Mouse (Mus musculus) left cerebral cortex, adult 9 months (tissue): ENCODE data around the gene Synrg.

Experiments used
- DNase-seq, 2 experiments: peaks; one replicate each; pipeline ENCODE4 v3.0.0; 2022; ENCODE audit warnings: low spot score in 2 of 2

Synrg gene

GRCm38 (mm10) chr11:83981338-83981737 lies 17.1 kb downstream of the Synrg start:
- no peak for DNase-seq

- DNase-seq = no peak
These were observed 27.5 kb downstream of the Synrg start for GRCm38 (mm10) chr11:83991701-83992100.

- DNase-seq = no peak
These were observed 29.2 kb downstream of the Synrg start for GRCm38 (mm10) chr11:83993428-83993827.

GRCm38 (mm10) chr11:83994481-83994880 lies 30.3 kb downstream of the Synrg start:
- no peak for DNase-seq

- DNase-seq = peak; percentile 59 to 64
These were observed 31.3 kb downstream of the Synrg start for GRCm38 (mm10) chr11:83995535-83995950.

GRCm38 (mm10) chr11:83997171-83997868 lies 33.1 kb downstream of the Synrg start:
- DNase-seq = no peak

GRCm38 (mm10) chr11:83998993-83999392 lies 34.8 kb downstream of the Synrg start:
- DNase-seq = no peak

- no peak for DNase-seq
These were observed 35.2 kb downstream of the Synrg start for GRCm38 (mm10) chr11:83999411-83999915.

GRCm38 (mm10) chr11:84001257-84001656 lies 37.0 kb downstream of the Synrg start:
- DNase-seq = no peak

- DNase-seq = peak in 1 of 2 experiments; percentile 52
These were observed 39.8 kb downstream of the Synrg start for GRCm38 (mm10) chr11:84003986-84004385.

GRCm38 (mm10) chr11:84009001-84009400 lies 44.8 kb downstream of the Synrg start:
- no peak for DNase-seq

GRCm38 (mm10) chr11:84010411-84010810 lies 46.2 kb downstream of the Synrg start:
- no peak for DNase-seq

- DNase-seq = peak in 1 of 2 experiments; percentile 21
These were observed 46.8 kb downstream of the Synrg start for GRCm38 (mm10) chr11:84011050-84011449.

GRCm38 (mm10) chr11:84011576-84011975 lies 47.3 kb downstream of the Synrg start:
- DNase-seq = no peak

GRCm38 (mm10) chr11:84013105-84013504 lies 48.9 kb downstream of the Synrg start:
- DNase-seq = peak in 1 of 2 experiments; percentile 17

GRCm38 (mm10) chr11:84016147-84016809 lies 52.0 kb downstream of the Synrg start:
- no peak for DNase-seq

- no peak for DNase-seq
These were observed 52.7 kb downstream of the Synrg start for GRCm38 (mm10) chr11:84016810-84017508.

GRCm38 (mm10) chr11:84027231-84027630 lies 63.0 kb downstream of the Synrg start:
- DNase-seq = no peak

GRCm38 (mm10) chr11:84028271-84029028 lies 64.2 kb downstream of the Synrg start:
- DNase-seq = no peak

- peak in 1 of 2 experiments; percentile 74 for DNase-seq
These were observed 67.7 kb downstream of the Synrg start for GRCm38 (mm10) chr11:84031971-84032370.

GRCm38 (mm10) chr11:84032559-84032958 lies 68.3 kb downstream of the Synrg start:
- no peak for DNase-seq

- DNase-seq = no peak
These were observed 69.4 kb downstream of the Synrg start for GRCm38 (mm10) chr11:84033671-84034070.
